Mouse (Mus musculus): ENCODE data around the gene Arhgap15. TPM values are rescaled to one million over a fixed set of nuclear protein-coding genes. Genes with fewer than 3 reads are reported as not detected.

Gene Arhgap15
- polyA plus RNA-seq, 1 experiment from 2014 or later, result 0.41 TPM

DNA sequence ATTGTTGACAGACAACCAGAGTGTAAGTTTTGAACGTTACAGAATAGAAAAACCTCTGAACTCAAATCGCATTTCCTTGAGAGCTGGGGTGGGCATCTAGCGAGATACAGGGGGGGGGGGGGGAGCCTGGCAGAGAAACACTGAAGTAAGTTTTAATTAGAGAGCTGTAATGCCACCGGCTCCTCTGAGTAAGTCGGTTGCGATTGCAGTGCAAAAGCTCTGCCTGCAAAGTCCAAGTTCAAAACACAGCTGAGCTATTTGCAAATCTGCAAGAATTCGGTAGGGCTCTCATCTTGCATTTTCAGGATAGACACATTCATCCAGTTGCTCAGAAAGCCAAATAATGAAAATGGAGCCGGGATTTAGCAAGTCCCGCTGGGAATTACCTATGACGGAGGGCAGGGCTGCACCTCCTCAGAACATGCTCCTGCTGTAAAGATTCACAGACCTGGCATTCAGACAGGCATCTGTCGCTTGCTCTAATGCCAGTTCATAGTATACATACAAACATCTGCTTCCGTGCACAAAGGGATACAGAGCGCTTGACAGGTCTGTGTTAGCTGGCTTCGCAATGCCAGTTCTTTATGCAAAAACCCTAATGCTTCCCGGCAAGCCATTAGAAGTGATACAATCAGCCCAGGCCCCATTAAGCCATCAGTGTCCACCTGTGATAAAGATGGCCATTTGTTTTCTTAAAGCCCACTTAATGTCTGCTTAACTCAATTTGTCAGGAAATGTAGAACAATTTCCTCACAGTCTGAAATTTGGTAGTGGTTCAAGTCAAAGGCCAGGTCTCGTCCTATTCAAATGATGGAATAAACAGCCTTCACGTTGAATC lies 556.6 kb downstream of the Arhgap15 start:
- DNase-seq (ENCODE audit: low spot score) (peak; percentile 32), ATAC-seq (ENCODE audit: insufficient read depth, low FRiP score, low TSS enrichment) (no peak)
- 57% methylated on average over 17 of the region's 17 CpGs for WGBS
- no peak overlapping the region for H3K4me2 ChIP-seq (ENCODE audit: low read depth)
- H3K9ac ChIP-seq (ENCODE audit: low read length), result no peak overlapping the region
- H3K27ac ChIP-seq (ENCODE audit: low read depth, low read length), result no peak overlapping the region
- no peaks in the 10 kb centered on the region for H3K27me3 ChIP-seq (ENCODE audit: control insufficient read depth, insufficient read depth, low read length)
- no peaks in the 10 kb centered on the region for H3K9me3 ChIP-seq (ENCODE audit: control insufficient read depth, low read length)
- no peak overlapping the region for H3K4me3 ChIP-seq (ENCODE audit: low read depth, low read length)
- peaks cover 8% of the 10 kb centered on the region; the same call in 1 of the 2 replicates for H3K4me1 ChIP-seq (ENCODE audit: control insufficient read depth, insufficient read depth, low read length)
- H3K36me3 ChIP-seq (ENCODE audit: control insufficient read depth, insufficient read depth, low read length), result no peaks in the 10 kb centered on the region

DNA sequence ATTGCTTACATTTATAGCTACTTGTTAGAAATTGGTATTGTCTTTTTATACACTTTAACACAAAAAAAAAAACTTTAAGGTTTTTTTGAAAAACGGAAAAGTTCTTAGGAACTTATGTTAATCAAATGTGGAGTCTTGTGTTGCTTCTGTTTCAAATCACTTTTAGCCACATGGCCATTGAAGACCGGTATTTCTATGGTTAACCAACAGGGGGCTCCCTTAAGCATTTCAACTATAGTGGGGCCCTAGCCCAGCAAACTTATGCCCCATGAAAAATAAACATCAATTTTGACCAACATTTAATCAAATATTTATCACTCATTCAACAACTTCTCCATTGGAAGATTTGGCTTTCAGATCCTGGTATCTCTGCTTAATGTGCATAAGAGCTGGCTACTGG lies 557.5 kb downstream of the Arhgap15 start:
- no peak for DNase-seq (ENCODE audit: low spot score)
- Histone ChIP-seq H3K4me3 (ENCODE audit: low read depth, low read length) (no peak overlapping the region), H3K9ac (ENCODE audit: low read length) (no peak overlapping the region), H3K27me3 (ENCODE audit: control insufficient read depth, insufficient read depth, low read length) (no peaks in the 10 kb centered on the region), H3K9me3 (ENCODE audit: control insufficient read depth, low read length) (no peaks in the 10 kb centered on the region), H3K27ac (ENCODE audit: low read depth, low read length) (no peak overlapping the region), H3K4me2 (ENCODE audit: low read depth) (no peak overlapping the region), H3K36me3 (ENCODE audit: control insufficient read depth, insufficient read depth, low read length) (no peaks in the 10 kb centered on the region), H3K4me1 (ENCODE audit: control insufficient read depth, insufficient read depth, low read length) (peaks cover 8% of the 10 kb centered on the region; the same call in 1 of the 2 replicates)
- WGBS, result 47% methylated on average over 2 of the region's 2 CpGs
- no peak for ATAC-seq (ENCODE audit: insufficient read depth, low FRiP score, low TSS enrichment)

GRCm38 (mm10) chr2:44309124-44309523 lies 560.5 kb downstream of the Arhgap15 start:
- ATAC-seq (ENCODE audit: insufficient read depth, low FRiP score, low TSS enrichment), result no peak
- no peak overlapping the region for H3K4me2 ChIP-seq (ENCODE audit: low read depth)
- no peak for DNase-seq (ENCODE audit: low spot score)
- peaks cover 5% of the 10 kb centered on the region; the same call in 1 of the 2 replicates for H3K4me1 ChIP-seq (ENCODE audit: control insufficient read depth, insufficient read depth, low read length)
- H3K4me3 ChIP-seq (ENCODE audit: low read depth, low read length), result no peak overlapping the region
- no peak overlapping the region for H3K27ac ChIP-seq (ENCODE audit: low read depth, low read length)
- H3K36me3 ChIP-seq (ENCODE audit: control insufficient read depth, insufficient read depth, low read length), result no peaks in the 10 kb centered on the region
- 93% methylated on average over 3 of the region's 3 CpGs for WGBS
- H3K9me3 ChIP-seq (ENCODE audit: control insufficient read depth, low read length), result no peaks in the 10 kb centered on the region
- H3K9ac ChIP-seq (ENCODE audit: low read length), result no peak overlapping the region
- no peaks in the 10 kb centered on the region for H3K27me3 ChIP-seq (ENCODE audit: control insufficient read depth, insufficient read depth, low read length)

GRCm38 (mm10) chr2:44309556-44309955 lies 560.9 kb downstream of the Arhgap15 start:
- H3K4me1 ChIP-seq (ENCODE audit: control insufficient read depth, insufficient read depth, low read length), result peaks cover under 1% of the 10 kb centered on the region; the same call in 1 of the 2 replicates
- ATAC-seq (ENCODE audit: insufficient read depth, low FRiP score, low TSS enrichment) (no peak), DNase-seq (ENCODE audit: low spot score) (no peak)
- no peak overlapping the region for H3K9ac ChIP-seq (ENCODE audit: low read length)
- WGBS, result 95% methylated on average over 1 of the region's 1 CpGs
- H3K4me2 ChIP-seq (ENCODE audit: low read depth), result no peak overlapping the region
- H3K4me3 ChIP-seq (ENCODE audit: low read depth, low read length), result no peak overlapping the region
- no peak overlapping the region for H3K27ac ChIP-seq (ENCODE audit: low read depth, low read length)
- no peaks in the 10 kb centered on the region for H3K27me3 ChIP-seq (ENCODE audit: control insufficient read depth, insufficient read depth, low read length)
- H3K36me3 ChIP-seq (ENCODE audit: control insufficient read depth, insufficient read depth, low read length), result no peaks in the 10 kb centered on the region
- no peaks in the 10 kb centered on the region for H3K9me3 ChIP-seq (ENCODE audit: control insufficient read depth, low read length)

DNA sequence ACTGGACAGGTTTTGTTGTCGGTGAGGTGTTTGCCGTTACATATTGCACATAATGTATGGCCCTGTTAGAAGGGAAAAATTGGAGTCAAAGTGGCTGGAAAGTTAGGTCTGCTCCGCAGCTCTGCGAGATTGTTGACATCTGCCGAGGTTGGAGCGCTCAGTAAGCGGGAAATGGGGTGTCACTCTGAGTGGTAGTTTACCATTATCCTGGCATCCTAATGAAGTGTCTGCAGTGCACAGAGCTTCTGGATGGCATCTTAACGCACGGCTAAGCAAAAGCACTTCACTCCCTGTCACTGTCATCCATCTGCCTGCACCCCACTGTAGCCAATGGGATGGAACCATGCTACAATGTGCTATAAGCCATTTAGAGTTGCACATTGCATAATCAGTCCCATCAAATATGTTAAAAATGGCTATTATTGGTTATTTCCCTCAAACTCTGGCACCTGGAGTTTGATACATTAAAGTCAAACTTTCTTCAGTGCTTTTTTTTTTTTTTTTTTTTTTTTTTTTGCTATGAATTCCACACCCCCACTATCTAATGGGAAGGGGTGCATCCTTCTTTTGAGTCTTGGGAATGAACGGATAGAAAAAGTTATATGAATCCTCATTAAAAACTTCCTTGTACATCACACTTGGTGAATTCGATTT lies 561.6 kb downstream of the Arhgap15 start:
- H3K4me2 ChIP-seq (ENCODE audit: low read depth), result no peak overlapping the region
- no peak overlapping the region for H3K9ac ChIP-seq (ENCODE audit: low read length)
- H3K27ac ChIP-seq (ENCODE audit: low read depth, low read length), result no peak overlapping the region
- no peaks in the 10 kb centered on the region for H3K27me3 ChIP-seq (ENCODE audit: control insufficient read depth, insufficient read depth, low read length)
- H3K36me3 ChIP-seq (ENCODE audit: control insufficient read depth, insufficient read depth, low read length), result no peaks in the 10 kb centered on the region
- 0 out of 2 replicates have a peak, but pooled peaks have one; percentile 52 for ATAC-seq (ENCODE audit: insufficient read depth, low FRiP score, low TSS enrichment)
- H3K9me3 ChIP-seq (ENCODE audit: control insufficient read depth, low read length), result no peaks in the 10 kb centered on the region
- no peak for DNase-seq (ENCODE audit: low spot score)
- no peaks in the 10 kb centered on the region; the same call in 1 of the 2 replicates for H3K4me1 ChIP-seq (ENCODE audit: control insufficient read depth, insufficient read depth, low read length)
- 85% methylated on average over 11 of the region's 11 CpGs for WGBS
- H3K4me3 ChIP-seq (ENCODE audit: low read depth, low read length), result no peak overlapping the region

DNA sequence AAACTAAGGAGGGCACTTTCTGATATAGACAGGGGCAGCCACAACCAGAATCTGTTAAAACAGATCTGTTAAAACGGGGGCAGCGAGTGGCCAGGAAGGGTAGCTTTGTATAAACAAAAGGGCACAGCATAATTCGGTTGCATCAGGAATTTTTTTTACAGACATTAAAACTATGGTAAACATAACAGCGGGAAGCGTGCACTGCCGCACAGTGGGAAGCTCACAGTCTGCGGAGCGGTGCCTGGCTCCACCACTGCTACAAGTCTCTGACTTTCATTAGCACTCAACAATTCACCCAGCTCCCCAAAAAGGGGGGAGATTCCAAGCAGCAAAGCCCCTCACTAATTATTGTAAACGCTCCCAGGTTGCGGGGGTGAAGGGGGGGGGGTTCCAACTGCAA lies 562.6 kb downstream of the Arhgap15 start:
- Histone ChIP-seq H3K4me1 (ENCODE audit: control insufficient read depth, insufficient read depth, low read length) (no peaks in the 10 kb centered on the region), H3K4me2 (ENCODE audit: low read depth) (peak overlapping the region; percentile 31), H3K36me3 (ENCODE audit: control insufficient read depth, insufficient read depth, low read length) (no peaks in the 10 kb centered on the region), H3K27me3 (ENCODE audit: control insufficient read depth, insufficient read depth, low read length) (no peaks in the 10 kb centered on the region), H3K4me3 (ENCODE audit: low read depth, low read length) (no peak overlapping the region), H3K27ac (ENCODE audit: low read depth, low read length) (no peak overlapping the region), H3K9ac (ENCODE audit: low read length) (no peak overlapping the region), H3K9me3 (ENCODE audit: control insufficient read depth, low read length) (no peaks in the 10 kb centered on the region)
- no peak for ATAC-seq (ENCODE audit: insufficient read depth, low FRiP score, low TSS enrichment)
- no peak for DNase-seq (ENCODE audit: low spot score)
- 3% methylated on average over 10 of the region's 10 CpGs for WGBS

- Histone ChIP-seq H3K4me1 (ENCODE audit: control insufficient read depth, insufficient read depth, low read length) (no peaks in the 10 kb centered on the region), H3K36me3 (ENCODE audit: control insufficient read depth, insufficient read depth, low read length) (no peaks in the 10 kb centered on the region), H3K27ac (ENCODE audit: low read depth, low read length) (no peak overlapping the region), H3K27me3 (ENCODE audit: control insufficient read depth, insufficient read depth, low read length) (no peaks in the 10 kb centered on the region), H3K4me2 (ENCODE audit: low read depth) (no peak overlapping the region), H3K4me3 (ENCODE audit: low read depth, low read length) (no peak overlapping the region), H3K9ac (ENCODE audit: low read length) (no peak overlapping the region), H3K9me3 (ENCODE audit: control insufficient read depth, low read length) (no peaks in the 10 kb centered on the region)
- ATAC-seq (ENCODE audit: insufficient read depth, low FRiP score, low TSS enrichment) (no peak), DNase-seq (ENCODE audit: low spot score) (no peak)
- 71% methylated on average over 3 of the region's 3 CpGs for WGBS
These were observed 564.9 kb downstream of the Arhgap15 start for GRCm38 (mm10) chr2:44313573-44313972.

DNA sequence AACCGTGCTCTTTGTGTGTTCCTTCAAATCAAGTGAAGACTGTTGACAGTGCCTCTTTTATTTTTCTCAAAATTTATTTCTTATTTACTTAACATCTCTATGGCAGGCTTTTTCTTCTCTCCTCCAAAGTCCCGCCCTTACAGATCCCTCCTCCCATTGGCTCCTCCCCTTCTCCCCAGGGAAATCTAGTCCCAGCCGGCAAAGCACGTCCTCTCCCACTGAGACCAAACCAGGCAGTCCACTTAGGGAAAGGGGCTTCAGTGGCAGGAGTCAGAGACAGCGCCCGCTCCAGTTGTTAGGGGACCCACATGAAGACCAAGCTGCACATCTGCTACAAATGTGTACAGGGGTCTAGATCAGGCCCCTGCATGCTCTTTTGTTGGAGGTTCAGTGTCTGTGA lies 569.8 kb downstream of the Arhgap15 start:
- Histone ChIP-seq H3K9me3 (ENCODE audit: control insufficient read depth, low read length) (no peaks in the 10 kb centered on the region), H3K27ac (ENCODE audit: low read depth, low read length) (no peak overlapping the region), H3K4me1 (ENCODE audit: control insufficient read depth, insufficient read depth, low read length) (no peaks in the 10 kb centered on the region), H3K4me2 (ENCODE audit: low read depth) (no peak overlapping the region), H3K36me3 (ENCODE audit: control insufficient read depth, insufficient read depth, low read length) (no peaks in the 10 kb centered on the region), H3K27me3 (ENCODE audit: control insufficient read depth, insufficient read depth, low read length) (no peaks in the 10 kb centered on the region), H3K4me3 (ENCODE audit: low read depth, low read length) (no peak overlapping the region), H3K9ac (ENCODE audit: low read length) (no peak overlapping the region)
- ATAC-seq (ENCODE audit: insufficient read depth, low FRiP score, low TSS enrichment) (no peak), DNase-seq (ENCODE audit: low spot score) (no peak)
- 69% methylated on average over 6 of the region's 6 CpGs for WGBS

GRCm38 (mm10) chr2:44319479-44319878 lies 570.9 kb downstream of the Arhgap15 start:
- WGBS, result 93% methylated on average over 4 of the region's 4 CpGs
- no peak overlapping the region for H3K4me3 ChIP-seq (ENCODE audit: low read depth, low read length)
- DNase-seq (ENCODE audit: low spot score), result no peak

More at GRCm38 (mm10) chr2:44319479-44319878, 570.9 kb downstream of the Arhgap15 start:
- Histone ChIP-seq H3K9me3 (ENCODE audit: control insufficient read depth, low read length) (no peaks in the 10 kb centered on the region), H3K4me1 (ENCODE audit: control insufficient read depth, insufficient read depth, low read length) (no peaks in the 10 kb centered on the region), H3K4me2 (ENCODE audit: low read depth) (no peak overlapping the region), H3K27ac (ENCODE audit: low read depth, low read length) (no peak overlapping the region), H3K36me3 (ENCODE audit: control insufficient read depth, insufficient read depth, low read length) (no peaks in the 10 kb centered on the region), H3K27me3 (ENCODE audit: control insufficient read depth, insufficient read depth, low read length) (no peaks in the 10 kb centered on the region), H3K9ac (ENCODE audit: low read length) (no peak overlapping the region)
- ATAC-seq (ENCODE audit: insufficient read depth, low FRiP score, low TSS enrichment), result no peak

All from neural tube, embryonic 11.5 days (tissue).